Mouse (Mus musculus) lung, postnatal 10 days (tissue): Measurements from ENCODE around the gene Itga5.
A peak's percentile ranks its signal among the peaks of the same experiment; 100 is the strongest.

ENCODE experiments used
- DNase-seq: peaks from one replicate; pipeline ENCODE4 v3.0.0; 2021

Gene Itga5

DNA sequence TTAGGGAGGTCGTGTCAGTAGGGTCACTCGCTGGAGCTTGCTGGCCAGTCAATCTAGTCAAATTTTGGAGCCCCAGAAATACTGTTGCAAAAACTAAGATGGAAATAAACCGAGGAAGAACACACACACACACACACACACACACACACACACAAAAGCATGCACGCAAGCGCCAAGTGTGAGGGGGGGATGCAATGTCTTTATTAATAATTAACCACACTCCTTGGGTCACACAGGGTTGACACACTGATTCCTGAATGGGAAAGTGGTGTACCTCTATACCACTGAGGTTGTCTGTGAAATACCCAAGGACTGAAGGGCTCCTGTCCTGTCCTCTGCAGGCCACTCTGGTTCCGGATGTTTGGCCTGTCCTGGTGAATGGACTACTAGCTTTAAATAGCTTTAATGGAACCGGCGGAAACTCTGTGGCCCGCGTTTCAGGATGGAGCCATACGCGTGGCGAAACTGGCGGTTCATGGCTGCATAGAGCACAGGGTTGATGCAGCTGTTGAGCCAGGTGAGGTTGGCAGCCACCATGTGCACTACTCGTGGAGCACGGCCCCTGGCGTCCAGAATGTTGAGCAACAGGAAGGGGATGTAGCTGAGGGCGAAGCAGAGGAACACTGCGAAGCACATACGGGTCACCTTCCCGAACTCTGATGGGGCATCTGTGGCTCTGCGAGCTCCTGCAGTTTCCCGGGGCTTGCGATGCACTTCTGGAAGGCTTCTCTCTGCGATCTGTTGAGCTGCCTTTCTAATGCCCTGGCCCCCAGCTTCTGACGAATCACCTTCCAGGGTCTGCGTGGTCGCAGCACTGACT lies 58.3 kb downstream of the Itga5 start:
- peak; percentile 56 for DNase-seq

DNA sequence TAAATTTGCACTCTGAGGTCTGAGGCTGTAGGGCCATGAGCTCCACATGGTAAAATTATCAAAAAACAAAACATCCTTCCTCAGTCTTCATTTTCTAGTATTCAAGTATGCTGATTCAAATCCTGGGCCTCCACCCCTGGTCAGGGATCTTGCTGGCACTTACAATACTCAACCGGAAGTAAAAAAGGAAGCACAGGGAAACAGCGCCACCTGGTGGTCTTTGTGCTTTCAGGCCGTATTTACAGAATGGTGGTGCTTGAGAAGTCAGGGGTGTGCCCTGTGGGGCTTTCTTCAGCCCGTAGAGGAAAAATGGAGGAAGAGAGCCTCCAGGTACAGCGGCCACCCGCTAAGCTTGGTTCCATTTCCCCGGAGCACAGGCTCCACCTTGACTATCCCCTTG lies 59.4 kb downstream of the Itga5 start:
- peak; percentile 95 for DNase-seq

DNA sequence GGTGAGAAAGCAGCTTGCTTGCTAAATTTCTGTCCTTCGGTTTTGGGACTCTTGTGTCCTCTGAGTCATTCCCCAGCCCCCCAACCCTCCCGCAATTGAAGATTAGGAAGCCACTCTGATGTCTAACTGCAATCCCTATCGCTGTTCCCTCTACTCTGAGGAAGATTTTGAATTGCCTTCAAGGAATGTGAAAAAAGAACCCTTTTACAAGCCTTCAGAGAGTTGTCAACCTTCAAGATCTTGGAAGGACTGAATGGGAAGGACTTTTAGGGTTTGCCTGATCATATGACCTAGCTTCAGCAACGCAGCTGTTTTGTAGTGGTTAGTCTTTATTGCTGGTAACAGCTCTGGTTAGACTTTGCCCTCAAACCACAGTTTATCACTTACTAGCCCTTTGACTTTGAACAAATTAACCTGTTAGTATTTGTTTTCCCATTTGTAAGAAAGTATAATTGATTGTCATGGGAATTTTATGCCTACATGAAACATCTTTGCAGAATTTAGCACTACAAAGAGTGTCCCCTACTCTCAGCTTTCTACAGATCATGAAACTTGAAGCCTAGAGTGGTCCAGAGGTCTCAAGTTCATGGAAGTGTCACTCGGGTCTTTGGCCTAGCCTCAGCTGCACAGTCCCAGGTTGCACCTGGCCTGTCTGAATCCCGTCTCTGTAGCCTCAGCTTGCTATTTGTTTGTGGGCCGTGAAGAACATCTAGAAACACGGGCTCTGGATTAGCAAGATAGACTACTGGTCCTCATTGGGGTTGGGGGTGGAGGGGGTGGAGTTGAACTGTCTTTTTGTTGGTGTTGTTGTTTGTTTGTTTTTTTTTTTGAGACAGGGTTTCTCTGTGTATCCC lies 60.5 kb downstream of the Itga5 start:
- no peak for DNase-seq

DNA sequence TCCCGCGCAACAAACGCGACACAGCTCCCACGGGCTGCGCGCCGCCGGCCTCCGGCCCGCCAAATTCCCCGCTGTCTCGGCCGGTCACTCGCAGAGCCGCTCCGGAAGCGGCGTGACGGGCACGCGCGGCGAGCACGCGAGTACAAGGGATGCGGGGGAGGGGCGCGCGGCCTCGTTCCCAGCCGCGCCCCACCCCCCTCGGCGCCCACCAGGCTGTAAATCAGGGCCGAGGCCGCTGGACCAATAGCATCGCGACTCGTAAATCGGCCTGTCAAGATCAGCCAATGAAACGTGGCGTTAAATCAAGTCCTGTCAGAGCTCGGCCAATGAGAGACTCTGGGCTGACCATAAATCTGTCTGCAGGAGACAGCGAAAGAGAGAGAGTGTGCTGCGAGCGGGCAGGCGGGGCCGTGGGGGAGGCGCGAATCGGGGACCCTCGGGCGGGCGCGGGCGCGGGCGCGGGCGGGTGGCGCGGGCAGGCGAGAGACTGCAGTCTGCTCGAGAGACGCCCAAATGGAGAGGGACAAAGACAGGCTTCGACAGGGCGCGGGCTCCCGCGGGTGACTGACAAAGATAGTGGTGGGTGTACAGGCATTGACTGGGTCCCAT lies 61.4 kb downstream of the Itga5 start:
- peak; percentile 97 for DNase-seq

DNA sequence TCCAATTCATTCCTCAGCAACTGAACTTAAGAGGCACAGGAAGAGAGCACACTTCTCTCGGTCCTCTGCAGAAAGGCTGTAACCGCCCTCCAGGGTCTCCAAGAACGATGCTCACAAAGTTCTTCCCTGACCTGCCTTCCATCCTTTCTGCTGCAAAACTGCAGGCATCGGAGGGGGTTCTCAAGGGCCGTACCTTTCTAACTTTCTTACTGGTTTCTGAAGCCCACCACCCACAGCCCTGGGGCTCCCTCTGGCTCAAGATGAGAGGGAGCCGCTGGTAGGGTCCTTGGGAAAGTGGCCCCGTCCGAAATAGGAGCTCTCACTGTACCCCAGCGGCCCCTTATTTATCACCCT lies 62.0 kb downstream of the Itga5 start:
- DNase-seq = no peak

DNA sequence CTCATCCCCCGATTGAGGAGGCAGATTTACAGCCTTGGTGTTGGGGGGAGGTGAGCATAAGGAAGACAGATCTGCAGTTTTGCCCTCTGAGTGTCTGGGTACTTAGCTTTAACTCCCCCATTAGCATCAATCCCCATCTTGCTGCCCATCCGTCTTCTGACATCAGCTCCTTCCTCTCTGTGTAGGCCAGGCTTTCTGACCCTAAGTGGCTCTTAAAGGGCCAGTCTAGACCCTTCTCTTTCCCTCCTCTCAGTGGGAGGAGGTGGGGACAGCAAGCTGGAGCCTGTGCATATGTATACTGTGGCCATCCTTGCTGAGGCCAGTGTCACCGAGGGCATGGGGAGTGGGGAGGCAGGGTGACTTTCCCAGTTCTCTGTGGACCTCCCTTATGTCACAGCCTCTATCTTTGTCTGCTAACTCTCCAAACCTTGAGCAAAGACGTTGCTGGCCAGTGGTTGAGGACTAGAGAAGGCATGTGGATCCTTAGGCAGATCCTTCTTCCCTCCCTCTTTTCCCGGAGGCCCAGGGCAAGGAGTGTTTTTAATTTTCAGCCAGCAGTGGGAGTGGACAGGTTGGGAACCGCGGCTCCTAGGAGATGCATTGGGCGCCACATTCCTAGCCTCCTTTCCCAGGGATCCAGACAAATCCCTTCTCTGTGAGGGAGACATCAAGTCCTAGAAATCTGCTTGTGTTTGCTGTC lies 62.5 kb downstream of the Itga5 start:
- DNase-seq = no peak

DNA sequence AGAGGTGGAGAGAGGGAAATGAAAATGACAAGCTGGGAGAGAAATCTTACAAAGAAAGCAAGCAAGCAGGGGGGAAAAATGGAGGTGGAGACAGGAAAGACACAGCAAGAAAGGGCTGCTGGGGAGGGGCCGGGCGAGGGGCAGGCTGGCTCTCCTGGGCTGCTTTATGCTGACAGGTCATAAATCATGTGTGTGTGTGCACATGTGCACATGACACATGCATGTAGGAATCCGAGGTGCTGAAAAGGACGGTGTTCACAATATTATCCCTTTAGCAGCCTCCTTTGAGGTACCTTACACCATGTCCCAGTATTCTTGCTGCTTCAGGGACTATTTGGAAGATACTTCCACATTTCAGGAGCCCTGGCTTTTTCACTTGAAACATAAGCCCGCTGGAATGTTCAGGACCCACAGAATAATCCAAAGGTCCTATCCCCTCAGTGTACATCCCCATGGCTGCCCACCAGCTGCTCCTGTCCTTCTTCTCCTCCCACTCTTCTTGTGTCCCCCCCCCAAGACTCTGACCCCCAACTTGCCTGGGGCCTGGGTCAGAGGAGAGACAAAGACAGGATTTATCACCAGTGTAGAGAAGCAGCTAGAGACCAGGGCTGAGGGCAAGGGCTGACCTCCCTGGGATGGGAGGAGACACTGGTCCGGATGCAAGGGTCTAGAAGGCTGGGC lies 64.1 kb downstream of the Itga5 start:
- DNase-seq = no peak

DNA sequence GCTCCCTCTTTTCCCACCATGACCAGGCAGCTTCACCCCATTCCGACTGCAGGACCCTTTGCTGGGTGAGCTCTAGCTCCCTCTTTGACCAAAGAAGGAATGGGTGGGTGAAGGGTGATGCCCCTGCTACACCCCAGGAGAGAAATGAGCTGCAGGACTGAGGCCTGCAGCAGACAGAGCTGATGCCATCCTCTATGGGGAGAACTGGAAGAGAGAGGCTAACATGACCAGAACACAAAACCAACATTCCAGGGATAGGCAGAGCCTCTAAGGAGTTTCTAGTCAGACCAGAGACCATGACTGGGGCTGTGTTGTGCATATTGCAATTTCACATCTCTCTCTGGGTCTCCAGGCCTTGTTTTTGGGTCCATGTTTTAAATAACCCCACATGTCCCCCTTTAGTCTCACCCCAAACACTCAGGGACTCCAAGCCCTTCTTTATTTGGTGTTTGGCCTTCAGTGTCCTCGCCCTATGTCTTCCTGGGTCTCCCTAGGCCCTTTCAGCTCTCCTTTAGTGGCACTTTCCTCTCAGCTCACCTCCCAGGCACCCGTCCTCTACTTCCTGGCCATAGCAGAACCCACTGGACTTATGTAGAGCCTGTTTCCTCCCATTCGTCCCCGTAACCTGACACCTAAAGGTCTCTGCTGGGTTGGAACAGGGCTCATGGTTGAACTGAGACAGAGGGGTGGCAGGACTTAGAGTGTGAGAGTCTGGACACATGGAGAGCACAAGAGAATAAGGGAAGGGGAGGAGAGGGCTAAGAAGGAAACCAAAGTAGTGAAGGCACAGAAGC lies 64.8 kb downstream of the Itga5 start:
- DNase-seq = no peak

DNA sequence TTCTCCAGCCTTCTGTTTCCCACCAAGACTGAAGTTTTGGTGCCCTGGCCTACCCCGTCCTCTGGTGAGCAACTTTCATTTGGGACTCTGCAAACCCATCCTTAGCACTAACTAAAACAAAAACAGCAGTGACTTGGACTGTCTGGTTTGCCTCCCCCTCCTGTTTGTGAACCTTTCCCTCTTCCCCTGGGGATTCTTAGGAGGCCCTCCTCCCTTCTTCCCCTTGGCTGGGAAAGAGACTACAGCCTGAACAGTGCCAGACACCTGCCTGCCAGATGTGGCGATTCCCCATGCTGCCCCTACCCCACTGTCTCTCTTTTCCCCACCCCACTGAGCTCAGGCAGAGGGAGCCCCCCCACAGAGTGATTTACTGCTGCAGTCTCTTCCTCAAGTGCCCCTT lies 65.5 kb downstream of the Itga5 start:
- DNase-seq = no peak

DNA sequence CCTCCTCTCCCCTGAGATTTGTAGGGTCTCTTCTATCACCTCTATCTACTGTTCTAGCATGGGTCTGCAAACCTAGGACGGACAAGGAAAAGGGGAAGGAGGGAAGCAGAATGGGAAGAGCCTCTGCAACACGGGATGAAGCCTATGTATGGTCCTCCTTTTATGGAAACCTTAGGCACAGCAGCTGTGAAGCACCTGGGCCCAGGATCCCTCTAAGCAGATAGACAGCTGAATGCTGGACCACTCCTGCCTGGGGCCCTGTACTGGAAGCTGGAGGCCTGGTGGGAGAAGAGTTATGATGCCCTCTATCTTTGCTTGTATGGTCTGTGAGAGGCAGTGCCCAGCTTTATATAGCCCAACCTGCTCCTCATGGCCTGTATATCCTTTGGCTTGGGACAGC lies 66.0 kb downstream of the Itga5 start:
- DNase-seq = no peak

DNA sequence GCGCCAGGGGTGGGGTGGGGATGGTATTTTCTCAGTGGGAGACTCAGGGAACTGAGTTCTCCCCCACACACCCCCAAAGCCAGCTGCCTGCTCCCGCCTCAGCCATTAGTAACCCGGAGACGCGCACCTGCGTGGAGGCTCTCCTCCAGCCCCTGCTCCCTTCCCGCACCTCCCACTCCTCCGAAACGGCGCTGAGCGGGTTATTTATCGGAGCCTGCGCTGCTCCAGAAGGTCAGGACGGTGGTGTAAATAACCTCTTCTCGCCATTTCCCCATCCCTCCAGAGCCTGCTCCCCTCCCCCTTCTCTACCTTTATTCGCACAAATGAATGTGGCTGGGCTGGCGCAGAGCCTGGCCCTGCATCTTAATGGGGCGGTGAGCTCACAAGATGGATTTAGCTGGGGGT lies 66.5 kb downstream of the Itga5 start:
- DNase-seq = peak; percentile 18

DNA sequence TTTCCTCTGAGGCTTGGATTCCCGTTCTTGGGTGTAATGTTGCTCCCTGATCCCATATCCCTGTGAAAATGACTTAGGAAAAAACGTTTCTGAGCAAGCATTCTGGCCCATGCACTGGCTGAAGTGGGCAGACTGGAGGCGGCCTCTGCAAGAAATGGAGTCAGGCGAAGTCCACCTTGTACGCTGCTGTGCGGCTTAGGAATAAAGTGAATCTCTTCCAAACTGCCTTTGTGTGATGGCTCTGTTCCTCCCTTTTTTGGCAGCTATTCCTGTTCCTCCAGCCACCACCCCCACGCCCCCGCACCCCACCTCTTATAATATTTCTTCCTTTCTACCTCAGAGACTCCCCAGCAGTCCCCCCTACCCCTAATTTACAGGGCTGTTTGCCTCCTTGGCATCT lies 66.9 kb downstream of the Itga5 start:
- DNase-seq = no peak

DNA sequence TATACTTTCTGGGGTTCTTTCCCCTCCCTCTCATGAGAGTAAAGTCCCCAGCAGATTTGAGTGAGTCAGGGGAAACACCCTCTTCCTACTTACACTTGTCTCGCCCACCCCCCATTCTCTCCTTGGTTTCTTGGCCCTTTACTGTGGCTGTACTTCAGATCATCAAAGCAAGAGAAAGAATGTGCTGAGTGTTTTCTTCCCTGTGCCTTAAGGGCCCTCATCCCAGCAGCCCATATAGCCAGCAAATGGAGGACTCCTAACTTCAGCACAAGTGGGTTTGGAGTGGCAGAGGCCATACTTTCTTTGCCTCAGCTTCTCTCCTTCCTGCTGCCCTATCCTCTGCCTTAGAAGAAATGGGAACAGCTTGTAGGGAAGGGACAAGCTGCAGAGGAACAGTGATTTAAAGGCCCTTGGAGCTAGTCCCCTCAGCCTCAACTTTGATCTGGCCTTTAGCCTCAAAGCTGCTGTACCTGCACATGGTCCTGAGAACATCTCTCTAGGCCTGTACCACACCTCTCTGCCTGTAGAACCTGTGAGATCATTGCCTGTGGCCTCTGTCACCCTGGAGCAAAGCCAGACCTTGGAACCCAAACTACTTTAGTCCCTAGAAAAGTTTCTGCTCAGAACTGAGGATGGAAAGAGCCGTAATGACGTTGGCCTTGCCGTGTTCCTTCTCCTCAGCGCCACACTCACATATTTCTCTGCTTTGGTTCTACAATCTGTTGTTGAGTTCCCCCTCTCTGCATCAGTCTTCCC lies 67.5 kb downstream of the Itga5 start:
- peak; percentile 33 for DNase-seq

DNA sequence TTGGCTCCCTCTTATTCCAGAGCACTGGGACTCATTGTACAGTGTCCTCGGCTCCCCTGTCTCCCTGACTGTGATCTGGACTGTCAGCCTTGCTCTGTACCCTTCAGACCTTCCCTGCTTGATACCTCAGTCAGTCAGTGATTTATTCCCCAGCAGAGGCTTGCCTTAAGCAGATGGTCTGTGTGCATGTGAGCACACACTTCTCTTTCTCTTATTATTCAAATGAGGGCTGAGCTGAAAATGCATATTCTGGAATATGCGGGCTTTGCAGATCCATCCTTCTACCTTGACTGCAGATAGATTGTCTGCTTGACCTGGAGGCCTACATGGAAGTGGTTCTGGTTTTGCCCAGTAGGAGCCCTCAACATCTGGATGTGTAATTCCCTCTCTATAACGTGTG lies 68.5 kb downstream of the Itga5 start:
- no peak for DNase-seq

DNA sequence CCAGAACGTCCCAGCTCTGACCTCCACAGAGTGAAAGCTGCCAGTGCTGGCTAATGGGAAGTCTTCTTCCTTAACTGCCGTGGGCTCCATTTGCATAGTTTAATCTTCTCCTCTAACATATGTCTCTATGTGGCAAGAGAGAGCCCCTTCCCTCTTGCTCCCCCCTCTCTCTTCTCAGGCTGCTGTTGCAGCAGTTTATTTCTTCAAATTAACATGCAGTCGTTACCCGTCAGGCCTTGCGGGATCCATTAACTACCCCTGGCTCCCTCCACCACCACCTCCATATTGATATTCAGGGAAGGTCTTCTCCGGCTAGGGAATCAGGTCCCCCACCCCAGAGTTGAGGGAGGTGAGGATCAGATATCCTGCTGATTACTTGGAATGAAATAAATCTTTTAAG lies 69.2 kb downstream of the Itga5 start:
- no peak for DNase-seq

DNA sequence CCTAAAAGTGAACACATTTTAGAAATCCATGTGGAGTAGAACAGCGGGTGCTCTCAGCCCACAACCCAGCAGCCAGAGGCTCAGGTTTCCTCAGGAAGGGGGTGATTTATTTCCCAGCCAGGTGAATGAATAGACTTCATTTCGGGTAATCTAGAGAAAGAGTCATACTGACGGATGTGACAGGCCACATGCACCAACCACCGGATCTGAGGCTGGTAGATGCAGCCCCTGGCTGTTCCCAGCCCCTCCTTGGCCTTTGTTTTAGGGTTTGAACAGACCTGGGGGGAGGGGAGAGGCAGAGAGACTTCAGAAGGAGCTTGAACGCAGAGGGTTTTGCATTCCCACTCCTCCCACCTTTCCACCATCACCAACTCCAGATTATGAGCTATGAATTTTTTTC lies 70.7 kb downstream of the Itga5 start:
- DNase-seq = no peak

DNA sequence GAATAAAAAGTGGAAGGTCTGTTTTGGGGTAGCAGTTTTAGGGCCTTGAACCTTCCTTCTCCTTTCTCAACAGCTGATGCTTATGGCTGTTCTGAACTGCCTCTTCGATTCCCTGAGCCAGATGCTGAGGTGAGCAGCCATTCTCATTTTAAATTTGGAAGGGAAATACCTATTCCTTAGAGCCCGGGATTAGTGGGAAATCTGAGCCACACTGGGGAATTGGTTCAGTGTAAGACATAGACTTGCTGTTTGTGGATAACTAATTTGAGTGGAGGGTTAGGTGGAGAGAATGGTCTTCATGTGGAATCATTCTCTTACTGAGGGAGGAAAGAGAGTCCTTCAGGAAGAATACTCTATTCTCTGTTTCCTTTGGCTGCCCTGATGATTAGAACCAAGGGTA lies 71.9 kb downstream of the Itga5 start:
- no peak for DNase-seq
